Mouse (Mus musculus) intestine, postnatal 0 days (tissue): ENCODE measurements around the gene Tmem229a. TPM values are rescaled to one million over a fixed set of nuclear protein-coding genes. Genes with fewer than 3 reads are reported as not detected.

Source experiments
- ATAC-seq: fragments of 200-750 bp; cut with Nextera tagmentation; 2 replicates; pipeline ENCODE4 v1.8.0; 2017; ENCODE audit warnings: mild to moderate bottlenecking, moderate TSS enrichment, moderate library complexity
- H3K27ac ChIP-seq: fragments of 300-500 bp; sonication (generic); 2 replicates; pipeline ENCODE4 v1.5.1; 2014; ENCODE audit warnings: mild to moderate bottlenecking, low read depth, low read length, moderate library complexity
- H3K27me3 ChIP-seq: fragments of 300-500 bp; sonication (generic); replicated peaks from 2 replicates; pipeline ENCODE4 v1.6.1; 2014; ENCODE audit warnings: low read length, mixed read lengths; ENCODE audit not compliant: control insufficient read depth, insufficient read depth
- H3K36me3 ChIP-seq: fragments of 300-500 bp; sonication (generic); 2 replicates; pipeline ENCODE4 v1.6.1; 2014; ENCODE audit warnings: mild to moderate bottlenecking, moderate library complexity; ENCODE audit not compliant: control insufficient read depth, insufficient read depth
- H3K4me1 ChIP-seq: fragments of 300-500 bp; sonication (generic); replicated peaks from 2 replicates; pipeline ENCODE4 v1.6.1; 2014; ENCODE audit warnings: antibody characterized with exemption, low read length, mixed read lengths; ENCODE audit not compliant: control insufficient read depth, insufficient read depth
- H3K4me2 ChIP-seq: fragments of 300-500 bp; sonication (generic); replicated peaks from 2 replicates; pipeline ENCODE4 v1.6.1; 2014; ENCODE audit warnings: low read depth, mild to moderate bottlenecking, moderate library complexity
- H3K4me3 ChIP-seq: fragments of 300-500 bp; sonication (generic); 2 replicates; pipeline ENCODE4 v1.5.1; 2014; ENCODE audit warnings: low read depth, low read length
- H3K9ac ChIP-seq: fragments of 300-500 bp; sonication (generic); 2 replicates; pipeline ENCODE4 v1.6.1; 2014; ENCODE audit warnings: mild to moderate bottlenecking, low read depth, low read length
- H3K9me3 ChIP-seq: fragments of 300-500 bp; sonication (generic); 2 replicates; pipeline ENCODE4 v1.6.1; 2016; ENCODE audit warnings: mixed run types; ENCODE audit not compliant: control insufficient read depth
- CTCF ChIP-seq: sonication (generic); IDR thresholded peaks from 2 replicates; pipeline ENCODE4 v1.5.1; 2016; ENCODE audit warnings: low read depth, mild to moderate bottlenecking, control low read depth, antibody characterized with exemption, moderate library complexity
- WGBS: fragments of 180-500 bp; shearing (Covaris S2); extraction: QIAGEN DNeasy Blood & Tissue Kit; methylation state at CpG from one replicate; pipeline ENCODE4 v1.1.7; 2014; 5-methylcytosine and 5-hydroxymethylcytosine counted together
- polyA plus RNA-seq: library from polyadenylated mRNA; unstranded; fragments of >200 nt; fragmentation: Nextera tagmentation; extraction: Ambion mirVana; gene quantifications from 2 replicates; pipeline ENCODE4 v1.2.1, GENCODE M21; 2015

The Tmem229a gene
- 0.90 and 0.98 TPM in 2 replicates for polyA plus RNA-seq

DNA sequence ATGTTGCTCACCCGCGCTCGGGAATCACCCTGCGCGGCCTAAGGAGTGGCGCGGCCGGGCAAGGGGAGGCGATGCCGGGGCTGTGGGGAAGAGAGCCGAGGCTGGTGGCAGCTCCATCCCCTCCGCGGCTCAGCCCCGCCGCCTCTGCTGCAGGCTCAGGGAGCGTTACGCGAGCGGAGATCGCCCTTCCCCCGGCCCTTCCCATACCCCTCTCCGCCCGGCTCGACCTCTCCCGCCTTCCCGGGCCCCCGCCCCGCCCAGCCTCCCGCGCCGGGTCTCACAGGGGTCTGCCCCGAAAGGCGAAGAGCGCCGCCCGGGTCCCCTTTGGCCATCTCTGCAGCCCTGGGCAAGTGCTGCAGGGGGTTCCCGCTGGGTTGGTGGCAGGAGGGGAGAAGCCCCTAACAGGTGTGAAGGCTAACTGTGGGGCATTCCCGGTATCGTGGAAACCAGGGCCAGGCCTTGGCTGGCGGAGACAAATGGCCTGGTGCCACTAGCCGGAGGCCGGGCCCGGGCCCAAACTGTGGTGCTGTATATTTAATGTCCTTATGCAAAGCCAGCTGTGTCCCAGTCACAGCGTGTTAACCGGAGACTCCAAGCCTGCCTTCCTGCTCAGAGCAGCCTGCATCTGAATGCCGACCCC lies at the start of gene Tmem229a:
Gene Tmem229a, minus strand, starts transcription at position 352 of the 640 bp plus-strand sequence.
- Histone ChIP-seq H3K4me3 (peak within 1 kb of the TSS; percentile 60), H3K36me3 (no peaks in the 10 kb centered on the region), H3K9ac (peak within 1 kb of the TSS; percentile 40; the same call in 1 of the 2 replicates), H3K27me3 (peaks cover 16% of the 10 kb centered on the region), H3K9me3 (no peaks in the 10 kb centered on the region), H3K4me2 (peak within 1 kb of the TSS; percentile 97), H3K27ac (no peak within 1 kb of the TSS), H3K4me1 (no peaks in the 10 kb centered on the region)
- ATAC-seq: peak; percentile 20
- TF ChIP-seq CTCF: no peak
- WGBS: 1% methylated on average over 45 of the region's 46 CpGs

DNA sequence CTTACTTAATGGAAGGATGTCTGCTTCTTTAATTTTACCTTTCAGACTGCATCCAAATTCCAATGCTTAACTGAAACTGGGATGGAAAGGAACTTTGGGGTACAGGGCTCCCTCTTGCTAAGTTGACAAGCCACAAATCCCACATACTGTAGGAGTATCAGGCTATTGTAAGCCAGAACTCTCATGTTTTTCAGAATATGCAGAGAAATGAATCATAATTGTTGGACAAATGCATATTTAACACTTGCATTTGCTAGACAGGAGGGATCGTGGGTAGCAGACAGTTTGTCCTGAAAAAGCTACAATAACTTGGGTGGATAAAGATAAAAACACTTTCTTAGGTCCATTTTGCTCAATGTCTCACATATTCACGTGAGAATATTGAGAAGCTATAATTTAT lies 37.7 kb upstream of the Tmem229a start:
- H3K27ac ChIP-seq: no peak overlapping the region
- no peaks in the 10 kb centered on the region for H3K27me3 ChIP-seq
- ATAC-seq: no peak
- H3K4me2 ChIP-seq: no peak overlapping the region
- WGBS: 59% methylated on average over 2 of the region's 2 CpGs
- H3K4me1 ChIP-seq: no peaks in the 10 kb centered on the region
- no peak overlapping the region for H3K4me3 ChIP-seq
- no peaks in the 10 kb centered on the region for H3K9me3 ChIP-seq
- no peak for TF ChIP-seq CTCF
- H3K36me3 ChIP-seq: no peaks in the 10 kb centered on the region
- no peak overlapping the region for H3K9ac ChIP-seq

DNA sequence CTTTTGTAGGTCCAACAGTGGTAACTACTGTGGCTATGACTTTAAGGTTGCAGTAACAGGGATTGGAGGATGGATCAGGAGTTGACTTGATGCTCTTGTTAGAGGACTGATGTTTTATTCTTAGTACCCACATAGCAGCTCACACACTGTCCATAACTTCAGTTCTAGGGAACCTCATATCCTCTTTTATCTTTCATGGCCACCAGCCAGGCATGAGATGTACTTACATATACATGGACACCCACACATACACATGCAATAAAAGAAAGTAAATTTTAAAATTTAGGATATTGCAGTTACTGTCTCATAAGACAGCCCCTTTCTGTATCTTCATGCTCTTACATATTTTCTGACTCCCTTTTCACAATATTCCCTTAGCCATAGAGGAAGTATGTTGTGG lies 33.7 kb upstream of the Tmem229a start:
- H3K9ac ChIP-seq: no peak overlapping the region
- H3K9me3 ChIP-seq: no peaks in the 10 kb centered on the region
- H3K4me2 ChIP-seq: no peak overlapping the region
- no peak overlapping the region for H3K27ac ChIP-seq
- H3K27me3 ChIP-seq: no peaks in the 10 kb centered on the region
- no peak for ATAC-seq
- no peaks in the 10 kb centered on the region for H3K36me3 ChIP-seq
- H3K4me3 ChIP-seq: no peak overlapping the region
- no peaks in the 10 kb centered on the region for H3K4me1 ChIP-seq
- no peak for TF ChIP-seq CTCF

DNA sequence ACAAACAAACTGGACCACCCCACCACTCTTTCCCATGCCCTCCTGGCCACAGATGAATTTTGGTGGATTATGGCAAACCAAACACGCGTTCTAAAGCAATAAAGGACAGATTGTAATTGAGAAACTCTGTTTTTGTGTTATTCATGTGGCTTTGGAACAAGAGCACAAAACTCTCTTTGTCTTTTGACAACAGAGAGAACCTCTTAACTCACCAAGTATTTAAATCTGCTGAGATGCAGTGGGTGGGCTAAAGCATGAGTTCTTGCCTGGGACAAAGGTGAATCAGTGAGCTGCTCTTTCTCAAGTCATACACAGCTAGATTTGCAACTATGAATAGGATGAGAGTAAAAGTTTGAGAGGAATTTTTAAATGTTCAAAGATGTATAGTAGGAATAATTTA lies 20.1 kb upstream of the Tmem229a start:
- no peak for TF ChIP-seq CTCF
- Histone ChIP-seq H3K4me1 (no peaks in the 10 kb centered on the region), H3K9me3 (no peaks in the 10 kb centered on the region), H3K4me3 (no peak overlapping the region), H3K27ac (no peak overlapping the region), H3K9ac (no peak overlapping the region), H3K27me3 (no peaks in the 10 kb centered on the region), H3K4me2 (no peak overlapping the region), H3K36me3 (no peaks in the 10 kb centered on the region)
- WGBS: 79% methylated on average over 2 of the region's 2 CpGs
- no peak for ATAC-seq

- H3K36me3 ChIP-seq: no peaks in the 10 kb centered on the region
- H3K27me3 ChIP-seq: no peaks in the 10 kb centered on the region
- no peak overlapping the region for H3K27ac ChIP-seq
- 0 out of 2 replicates have a peak overlapping the region, but pooled peaks have one; percentile 17 for H3K4me2 ChIP-seq
- ATAC-seq: peak; percentile 74
- H3K9me3 ChIP-seq: no peaks in the 10 kb centered on the region
- H3K4me3 ChIP-seq: no peak overlapping the region
- TF ChIP-seq CTCF: no peak
- no peak overlapping the region for H3K9ac ChIP-seq
- WGBS: 45% methylated on average over 3 of the region's 3 CpGs
- H3K4me1 ChIP-seq: no peaks in the 10 kb centered on the region
Observed at GRCm38 (mm10) chr6:24968471-24969223, 12.6 kb upstream of the Tmem229a start.

- no peaks in the 10 kb centered on the region for H3K27me3 ChIP-seq
Observed at GRCm38 (mm10) chr6:24967726-24968125, 11.6 kb upstream of the Tmem229a start.

More at GRCm38 (mm10) chr6:24967726-24968125, 11.6 kb upstream of the Tmem229a start:
- Histone ChIP-seq H3K9me3 (no peaks in the 10 kb centered on the region), H3K4me3 (no peak overlapping the region), H3K4me2 (no peak overlapping the region), H3K27ac (no peak overlapping the region), H3K4me1 (no peaks in the 10 kb centered on the region), H3K9ac (no peak overlapping the region), H3K36me3 (no peaks in the 10 kb centered on the region)
- TF ChIP-seq CTCF: no peak
- 91% methylated on average over 7 of the region's 7 CpGs for WGBS
- no peak for ATAC-seq
